Mouse (Mus musculus) neural tube, embryonic 11.5 days (tissue): ENCODE results near the gene Tnp2. TPM values are rescaled to one million over a fixed set of nuclear protein-coding genes. Genes with fewer than 3 reads are reported as not detected.

ENCODE experiments used
- ATAC-seq: fragments of 200-750 bp; cut with Nextera tagmentation; 2 replicates; pipeline ENCODE4 v1.8.0; 2017; ENCODE audit warnings: moderate number of reproducible peaks, mild to moderate bottlenecking, moderate TSS enrichment, moderate library complexity; ENCODE audit not compliant: insufficient read depth, low FRiP score, low TSS enrichment
- DNase-seq: peaks from one replicate; pipeline ENCODE4 v3.0.0-alpha.2; 2015; ENCODE audit warnings: low spot score
- H3K27ac ChIP-seq: fragments of 300-500 bp; sonication (generic); 2 replicates; pipeline ENCODE4 v1.5.1; 2014; ENCODE audit warnings: low read depth, mild to moderate bottlenecking, low read length
- H3K27me3 ChIP-seq: fragments of 300-500 bp; sonication (generic); 2 replicates; pipeline ENCODE4 v1.6.1; 2014; ENCODE audit warnings: mild to moderate bottlenecking, low read length, mixed read lengths; ENCODE audit not compliant: control insufficient read depth, insufficient read depth
- H3K36me3 ChIP-seq: fragments of 300-500 bp; sonication (generic); 2 replicates; pipeline ENCODE4 v1.6.1; 2014; ENCODE audit warnings: mild to moderate bottlenecking, low read length, moderate library complexity, mixed read lengths; ENCODE audit not compliant: control insufficient read depth, insufficient read depth
- H3K4me1 ChIP-seq: fragments of 300-500 bp; sonication (generic); 2 replicates; pipeline ENCODE4 v1.6.1; 2014; ENCODE audit warnings: low read length, mixed read lengths; ENCODE audit not compliant: control insufficient read depth, insufficient read depth
- H3K4me2 ChIP-seq: fragments of 300-500 bp; sonication (generic); 2 replicates; pipeline ENCODE4 v1.6.1; 2014; ENCODE audit warnings: low read depth, mild to moderate bottlenecking, moderate library complexity
- H3K4me3 ChIP-seq: fragments of 300-500 bp; sonication (generic); 2 replicates; pipeline ENCODE4 v1.5.1; 2014; ENCODE audit warnings: low read depth, low read length
- H3K9ac ChIP-seq: fragments of 300-500 bp; sonication (generic); 2 replicates; pipeline ENCODE4 v1.6.1; 2014; ENCODE audit warnings: mild to moderate bottlenecking, low read length
- H3K9me3 ChIP-seq: fragments of 300-500 bp; sonication (generic); 2 replicates; pipeline ENCODE4 v1.6.1; 2016; ENCODE audit warnings: low read length; ENCODE audit not compliant: control insufficient read depth
- WGBS: fragments of 180-500 bp; shearing (Covaris S2); extraction: QIAGEN DNeasy Blood & Tissue Kit; methylation state at CpG from one replicate; pipeline ENCODE4 v1.1.7; 2014; 5-methylcytosine and 5-hydroxymethylcytosine counted together
- polyA plus RNA-seq: library from polyadenylated mRNA; unstranded; fragments of >200 nt; fragmentation: Nextera tagmentation; extraction: Ambion mirVana; gene quantifications from 2 replicates; pipeline ENCODE4 v1.2.1, GENCODE M21; 2014

Gene Tnp2
- polyA plus RNA-seq, 1 experiment from 2014 or later: not detected

DNA sequence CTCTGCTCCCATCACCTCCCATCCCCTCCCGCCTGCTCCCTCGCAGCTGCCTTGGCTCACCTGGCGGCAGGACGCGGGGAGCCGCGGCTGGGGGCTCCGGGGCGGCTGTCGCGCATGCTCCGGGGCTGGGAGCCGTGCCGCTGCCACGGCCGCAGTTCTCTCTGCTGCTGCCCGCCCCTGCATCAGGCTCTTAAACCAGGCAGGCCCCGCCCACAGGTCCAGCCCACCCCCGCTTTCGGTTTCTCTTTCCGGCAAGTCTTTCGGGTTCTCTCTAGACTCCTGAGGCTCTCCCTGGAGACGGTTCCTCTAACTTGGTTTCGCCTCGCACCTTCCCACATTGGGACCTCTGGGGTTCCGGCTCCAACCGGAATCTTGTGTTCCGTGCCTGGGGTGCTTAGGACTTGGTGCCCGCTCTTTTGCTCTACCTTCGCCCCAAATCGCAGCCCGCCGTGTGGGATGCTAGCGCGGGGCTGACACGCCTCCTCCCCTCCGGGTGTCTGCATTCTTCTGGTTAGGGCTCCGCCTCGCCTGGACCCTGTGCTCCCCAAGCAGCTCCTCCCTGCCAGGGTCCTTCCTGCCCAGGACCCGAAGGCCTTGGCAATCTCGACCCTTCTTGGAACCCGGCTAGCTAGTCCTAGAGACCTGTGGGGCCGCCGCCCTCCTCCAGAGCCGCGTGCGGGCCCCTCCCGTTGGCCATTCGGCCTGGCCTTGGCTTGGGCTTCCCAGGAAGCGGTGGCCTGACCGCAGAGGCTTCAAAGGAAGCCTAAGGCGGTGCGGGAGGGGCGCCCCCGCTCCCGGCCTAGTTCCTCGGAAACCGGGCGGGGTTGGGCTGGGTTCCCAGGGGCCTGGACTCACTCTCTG is 2.9 kb downstream of the Tnp2 start, which contains the start of gene Socs1:
Gene Socs1, minus strand, starts transcription at position 166 of the 861 bp plus-strand sequence.
- Histone ChIP-seq H3K4me2 (peak within 1 kb of the TSS; percentile 96), H3K27ac (peak within 1 kb of the TSS; percentile 65), H3K36me3 (no peaks in the 10 kb centered on the region), H3K27me3 (peaks cover 10% of the 10 kb centered on the region), H3K4me1 (peaks cover 5% of the 10 kb centered on the region; the same call in 1 of the 2 replicates), H3K4me3 (peak within 1 kb of the TSS; percentile 58), H3K9ac (peak within 1 kb of the TSS; percentile 63), H3K9me3 (no peaks in the 10 kb centered on the region)
- DNase-seq (peak; percentile 90), ATAC-seq (peak; percentile 82)
- under 1% methylated on average over 51 of the region's 59 CpGs for WGBS

DNA sequence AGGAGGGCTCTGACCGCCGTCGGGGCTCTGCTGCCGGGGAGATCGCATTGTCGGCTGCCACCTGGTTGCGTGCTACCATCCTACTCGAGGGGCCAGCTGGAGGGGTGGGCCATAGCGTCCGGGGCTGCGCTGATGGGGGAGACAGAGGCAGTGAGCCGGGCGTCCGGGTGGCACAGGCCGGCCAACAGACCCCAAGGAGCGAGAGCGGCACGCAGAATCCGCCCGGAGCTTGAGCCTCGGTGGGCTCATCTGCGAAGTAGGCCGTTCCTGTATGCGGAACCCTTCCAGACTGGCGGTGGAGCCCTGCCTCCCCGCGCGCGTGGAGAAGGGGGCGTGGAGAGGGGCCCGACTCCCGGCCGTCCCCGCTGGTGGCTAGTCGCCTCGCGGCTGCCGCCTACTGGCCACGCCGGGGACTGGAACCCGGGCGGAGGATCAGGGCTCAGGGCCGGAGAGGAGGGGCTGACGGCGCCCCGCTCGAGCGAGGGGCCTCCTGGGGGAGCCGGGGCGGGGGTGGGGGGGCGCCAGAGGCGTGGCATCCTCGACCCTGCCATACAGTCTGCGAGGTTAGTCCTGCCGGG is 3.6 kb downstream of the Tnp2 start:
- H3K36me3 ChIP-seq: no peaks in the 10 kb centered on the region
- peak overlapping the region; percentile 96 for H3K4me2 ChIP-seq
- peak; percentile 96 for DNase-seq
- H3K9ac ChIP-seq: peak overlapping the region; percentile 56
- peak overlapping the region; percentile 58 for H3K4me3 ChIP-seq
- H3K27me3 ChIP-seq: peaks cover 10% of the 10 kb centered on the region
- peak; percentile 85 for ATAC-seq
- no peaks in the 10 kb centered on the region for H3K9me3 ChIP-seq
- H3K27ac ChIP-seq: peak overlapping the region; percentile 65; the same call in 1 of the 2 replicates
- 0% methylated on average over 52 of the region's 55 CpGs for WGBS
- H3K4me1 ChIP-seq: peaks cover 5% of the 10 kb centered on the region; the same call in 1 of the 2 replicates

DNA sequence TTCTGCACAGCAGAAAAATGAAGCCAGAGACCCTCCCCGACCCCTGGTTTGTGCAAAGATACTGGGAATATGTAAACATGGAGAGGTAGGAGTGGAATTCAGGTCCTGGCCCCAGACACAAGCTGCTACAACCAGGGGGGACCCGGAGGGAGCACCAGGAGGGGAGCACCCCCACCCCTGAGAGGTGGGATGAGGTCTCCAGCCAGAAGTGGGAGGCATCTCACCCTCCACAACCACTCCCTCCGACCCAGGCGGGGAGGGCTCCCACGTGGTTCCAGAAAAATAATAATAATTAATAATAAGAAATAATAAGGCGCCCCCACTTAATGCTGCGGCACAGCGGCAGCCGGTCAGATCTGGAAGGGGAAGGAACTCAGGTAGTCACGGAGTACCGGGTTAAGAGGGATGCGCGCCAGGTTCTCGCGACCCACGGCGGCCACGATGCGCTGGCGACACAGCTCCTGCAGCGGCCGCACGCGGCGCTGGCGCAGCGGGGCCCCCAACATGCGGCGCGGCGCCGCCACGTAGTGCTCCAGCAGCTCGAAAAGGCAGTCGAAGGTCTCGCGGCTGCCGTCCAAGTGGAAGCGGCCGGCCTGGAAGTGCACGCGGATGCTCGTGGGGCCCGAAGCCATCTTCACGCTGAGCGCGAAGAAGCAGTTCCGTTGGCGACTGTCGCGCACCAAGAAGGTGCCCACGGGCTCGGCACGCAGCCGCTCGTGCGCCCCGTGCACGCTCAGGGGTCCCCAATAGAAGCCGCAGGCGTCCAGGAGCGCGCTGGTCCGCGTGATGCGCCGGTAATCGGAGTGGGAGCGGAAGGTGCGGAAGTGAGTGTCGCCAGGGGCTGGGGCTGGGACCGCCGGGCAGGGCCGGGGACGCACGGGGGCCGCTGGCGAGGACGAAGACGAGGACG is 4.3 kb downstream of the Tnp2 start:
- H3K27me3 ChIP-seq: peaks cover 10% of the 10 kb centered on the region
- ATAC-seq: no peak; the same call in 1 of the 2 replicates
- H3K4me1 ChIP-seq: peaks cover 5% of the 10 kb centered on the region; the same call in 1 of the 2 replicates
- H3K4me3 ChIP-seq: peak overlapping the region; percentile 58
- peak; percentile 57 for DNase-seq
- no peak overlapping the region for H3K27ac ChIP-seq
- H3K9ac ChIP-seq: peak overlapping the region; percentile 56
- WGBS: 2% methylated on average over 81 of the region's 81 CpGs
- H3K9me3 ChIP-seq: no peaks in the 10 kb centered on the region
- H3K4me2 ChIP-seq: peak overlapping the region; percentile 96
- no peaks in the 10 kb centered on the region for H3K36me3 ChIP-seq

DNA sequence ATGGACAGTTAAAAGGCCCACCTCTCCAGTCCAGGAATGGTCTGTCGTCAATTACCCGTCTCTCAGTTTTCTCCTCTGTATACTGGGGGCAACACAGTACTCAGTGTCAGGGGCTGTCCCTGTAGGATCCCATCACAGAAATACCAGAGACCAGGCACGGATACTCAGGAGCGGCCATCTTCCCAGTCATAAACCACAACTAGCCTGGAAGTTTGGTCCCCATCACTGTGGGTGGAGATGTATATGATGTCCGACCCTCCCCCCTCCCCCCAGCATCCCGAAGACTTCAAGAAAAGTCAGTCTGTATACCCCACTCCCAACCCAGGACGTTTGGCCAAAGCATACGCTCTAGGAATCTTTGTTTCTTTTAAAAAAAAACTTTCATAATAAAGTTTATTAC is 5.0 kb downstream of the Tnp2 start:
- Histone ChIP-seq H3K4me1 (peaks cover 5% of the 10 kb centered on the region; the same call in 1 of the 2 replicates), H3K36me3 (no peaks in the 10 kb centered on the region), H3K4me2 (no peak overlapping the region), H3K9ac (no peak overlapping the region), H3K9me3 (no peaks in the 10 kb centered on the region), H3K4me3 (no peak overlapping the region), H3K27me3 (peaks cover 10% of the 10 kb centered on the region), H3K27ac (no peak overlapping the region)
- DNase-seq: no peak
- ATAC-seq: no peak
- WGBS: 61% methylated on average over 8 of the region's 8 CpGs

DNA sequence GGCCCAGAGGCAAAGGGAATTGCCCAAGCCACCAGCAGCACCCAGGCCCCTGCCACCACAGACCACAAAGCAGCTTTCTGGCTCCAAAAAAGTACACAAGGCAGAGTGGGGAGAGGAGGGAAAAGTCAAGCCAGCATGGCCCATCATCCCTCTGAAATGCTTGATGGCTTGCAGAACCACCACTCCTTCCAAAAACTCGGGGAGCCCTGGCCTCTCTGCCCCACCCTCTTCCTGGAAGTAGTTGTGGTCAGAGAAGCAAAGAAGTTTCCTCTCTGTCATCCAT is 5.4 kb downstream of the Tnp2 start:
- WGBS: 54% methylated on average over 1 of the region's 1 CpGs
- Histone ChIP-seq H3K27ac (no peak overlapping the region), H3K4me1 (peaks cover 5% of the 10 kb centered on the region; the same call in 1 of the 2 replicates), H3K9me3 (no peaks in the 10 kb centered on the region), H3K27me3 (peaks cover 10% of the 10 kb centered on the region), H3K4me3 (no peak overlapping the region), H3K4me2 (no peak overlapping the region), H3K36me3 (no peaks in the 10 kb centered on the region), H3K9ac (no peak overlapping the region)
- DNase-seq (no peak), ATAC-seq (no peak)

DNA sequence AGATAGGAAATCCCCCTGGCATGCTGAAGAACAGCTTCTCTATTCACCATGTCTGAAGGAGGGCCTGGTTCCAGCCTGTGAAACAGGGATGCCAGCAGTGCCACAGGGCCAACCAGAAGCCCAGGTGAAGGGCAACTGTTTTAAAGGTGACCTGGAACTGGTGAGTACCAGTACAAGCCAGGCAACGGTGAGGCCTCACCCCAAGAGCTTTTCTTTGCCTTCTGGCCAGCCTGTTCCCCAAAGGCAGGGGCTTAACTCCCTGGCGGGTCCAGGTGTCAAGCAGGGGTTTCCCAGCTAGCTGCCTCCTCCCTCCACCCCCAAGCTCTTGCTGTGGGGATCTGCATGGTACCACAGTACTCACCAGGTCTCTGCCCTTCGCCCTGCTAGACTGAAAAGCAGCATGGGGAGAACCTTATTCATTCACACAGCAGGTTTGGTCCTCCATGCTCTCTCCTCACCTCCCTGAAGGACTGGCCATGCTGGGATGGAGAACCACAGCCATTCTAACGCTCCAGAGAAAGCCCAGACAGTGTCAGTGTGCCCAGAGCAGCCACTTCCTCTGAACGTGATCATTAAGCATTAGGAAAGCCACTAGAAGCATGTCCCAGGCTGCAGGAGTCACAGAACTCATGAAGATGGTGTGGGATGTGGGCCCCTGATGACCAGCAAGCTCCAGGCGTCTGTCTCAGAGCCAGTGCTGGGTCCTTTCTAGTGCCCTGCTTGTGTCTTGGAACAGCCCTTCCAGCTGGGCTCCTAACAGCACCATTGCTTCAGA is 5.9 kb downstream of the Tnp2 start:
- no peaks in the 10 kb centered on the region for H3K36me3 ChIP-seq
- no peak overlapping the region; the same call in 1 of the 2 replicates for H3K4me2 ChIP-seq
- H3K9ac ChIP-seq: no peak overlapping the region
- H3K4me3 ChIP-seq: no peak overlapping the region
- no peak for DNase-seq
- H3K27ac ChIP-seq: no peak overlapping the region
- peaks cover 10% of the 10 kb centered on the region for H3K27me3 ChIP-seq
- 52% methylated on average over 6 of the region's 6 CpGs for WGBS
- no peaks in the 10 kb centered on the region for H3K9me3 ChIP-seq
- peaks cover 5% of the 10 kb centered on the region; the same call in 1 of the 2 replicates for H3K4me1 ChIP-seq
- ATAC-seq: no peak

DNA sequence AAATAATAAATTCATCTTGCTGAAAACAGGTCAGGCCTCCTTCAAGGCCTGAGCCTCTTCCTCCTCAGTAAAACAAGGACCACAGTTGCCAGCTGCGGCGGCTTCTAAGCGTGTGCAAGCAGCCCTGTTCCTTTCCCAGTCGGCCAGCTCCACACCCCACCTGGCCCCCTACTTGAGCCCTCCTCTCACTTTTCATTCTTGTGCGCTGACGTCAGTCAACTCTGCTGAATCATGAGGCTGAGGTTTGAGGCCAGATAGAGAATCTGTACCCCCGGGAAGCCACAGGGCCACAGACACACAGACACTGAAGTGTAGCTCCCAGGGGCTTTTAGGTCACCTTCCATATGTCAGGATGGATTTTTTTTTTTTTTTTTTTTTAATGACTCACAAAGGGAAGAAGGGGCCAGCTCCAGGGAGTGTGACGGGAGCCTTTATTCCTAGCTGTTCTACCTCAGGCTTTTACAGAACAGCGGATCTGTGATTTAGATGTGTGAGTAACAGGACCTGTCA is 6.5 kb downstream of the Tnp2 start:
- H3K9me3 ChIP-seq: no peaks in the 10 kb centered on the region
- no peak overlapping the region for H3K4me3 ChIP-seq
- 52% methylated on average over 9 of the region's 9 CpGs for WGBS
- DNase-seq (no peak), ATAC-seq (no peak)
- H3K9ac ChIP-seq: no peak overlapping the region
- no peaks in the 10 kb centered on the region for H3K36me3 ChIP-seq
- H3K4me1 ChIP-seq: peaks cover 5% of the 10 kb centered on the region; the same call in 1 of the 2 replicates
- no peak overlapping the region for H3K4me2 ChIP-seq
- H3K27ac ChIP-seq: no peak overlapping the region
- peaks cover 10% of the 10 kb centered on the region for H3K27me3 ChIP-seq
